In the genomic region with DNA sequence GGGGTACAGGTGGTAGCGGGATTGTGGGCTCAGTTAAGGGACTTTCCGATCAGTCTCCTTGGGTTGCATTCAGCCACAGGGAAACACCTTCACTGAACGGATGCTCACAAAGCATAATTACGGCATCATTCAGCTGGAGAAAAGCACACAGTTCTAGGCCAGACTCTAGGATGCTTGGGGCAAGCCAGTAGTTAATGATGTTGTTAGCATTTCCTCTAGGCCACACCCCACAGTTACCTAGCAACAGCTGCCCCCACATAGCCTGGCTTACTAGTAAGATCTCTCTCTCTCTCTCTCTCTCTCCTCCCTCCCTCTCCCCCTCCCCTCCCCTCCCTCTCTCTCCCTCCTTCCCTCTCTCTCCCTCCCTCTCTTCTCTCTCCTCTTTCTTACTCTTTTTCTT, we compare ENCODE assay signal across 17 mouse cellular contexts. TPM values are rescaled to one million over a fixed set of nuclear protein-coding genes. Genes with fewer than 3 reads are reported as not detected.
DNase-seq lines count a peak whose midpoint lies in the region; ATAC-seq and TF ChIP-seq lines count a peak whose summit lies in the region.
"Had no signal": no experiment of that assay in that cellular context is flagged by ENCODE, and none has a peak within 500 bp of the region (broad histone marks: within the 10 kb centered on the region; RNA-seq: fewer than 3 reads in every experiment).

No protein-coding gene starts in this region.

- H3K27me3 ChIP-seq in hindbrain, embryonic 11.5 days (ENCODE audit: control insufficient read depth, insufficient read depth, low read length) = no peaks in the 10 kb centered on the region
- no peaks in the 10 kb centered on the region for H3K27me3 ChIP-seq in hindbrain, embryonic 14.5 days (ENCODE audit: control insufficient read depth, insufficient read depth, low read length)
- H3K27me3 ChIP-seq in midbrain, postnatal 0 days (ENCODE audit: insufficient read depth, low read length) = no peaks in the 10 kb centered on the region
- H3K27me3 ChIP-seq in cerebellum, adult 2 months (ENCODE audit: control insufficient read depth, insufficient read depth, low read length) = no peaks in the 10 kb centered on the region
- H3K27me3 ChIP-seq: megakaryocyte, embryonic 14.5 days had no signal

- H3K4me1 ChIP-seq in hindbrain, embryonic 11.5 days (replicated peaks; ENCODE audit: control insufficient read depth, insufficient read depth, low read length) = no peaks in the 10 kb centered on the region
- no peaks in the 10 kb centered on the region for H3K4me1 ChIP-seq in hindbrain, embryonic 14.5 days (replicated peaks; ENCODE audit: control insufficient read depth, insufficient read depth, low read length)
- no peaks in the 10 kb centered on the region for H3K4me1 ChIP-seq in midbrain, postnatal 0 days (ENCODE audit: insufficient read depth, low read length)
- H3K4me1 ChIP-seq in cerebellum, adult 2 months (ENCODE audit: control insufficient read depth, insufficient read depth, low read length) = no peaks in the 10 kb centered on the region

- H3K9ac ChIP-seq in hindbrain, embryonic 11.5 days (ENCODE audit: low read depth, low read length) = no peak overlapping the region
- no peak overlapping the region for H3K9ac ChIP-seq in hindbrain, embryonic 14.5 days
- H3K9ac ChIP-seq in midbrain, postnatal 0 days (replicated peaks; ENCODE audit: low read length, poor library complexity, severe bottlenecking) = no peak overlapping the region

- WGBS in hindbrain, embryonic 11.5 days = 76% methylated on average over 4 of the region's 4 CpGs
- 64% methylated on average over 4 of the region's 4 CpGs for WGBS in hindbrain, embryonic 14.5 days
- WGBS in midbrain, postnatal 0 days = 65% methylated on average over 4 of the region's 4 CpGs
- WGBS in cerebellum, adult 2 months = 70% methylated on average over 4 of the region's 4 CpGs

- H3K9me3 ChIP-seq in hindbrain, embryonic 11.5 days (ENCODE audit: control insufficient read depth, low read length) = no peaks in the 10 kb centered on the region
- no peaks in the 10 kb centered on the region for H3K9me3 ChIP-seq in hindbrain, embryonic 14.5 days (ENCODE audit: control insufficient read depth, low read length)
- no peaks in the 10 kb centered on the region for H3K9me3 ChIP-seq in midbrain, postnatal 0 days (ENCODE audit: low read length)
- H3K9me3 ChIP-seq: megakaryocyte, embryonic 14.5 days had no signal

- TF ChIP-seq POLR2A in cerebellum, adult 2 months (IDR thresholded peaks at IDR 0.05; ENCODE audit: borderline replicate concordance, insufficient read depth, low read length) = no peak

- no peak overlapping the region for H3K4me2 ChIP-seq in hindbrain, embryonic 11.5 days (replicated peaks; ENCODE audit: low read depth, low read length)
- H3K4me2 ChIP-seq in hindbrain, embryonic 14.5 days (replicated peaks) = no peak overlapping the region
- no peak overlapping the region for H3K4me2 ChIP-seq in midbrain, postnatal 0 days (ENCODE audit: low read depth, low read length, poor library complexity, severe bottlenecking)

- DNase-seq in hindbrain, embryonic 11.5 days (ENCODE audit: low spot score) = peak; percentile 9
- no peak for DNase-seq in hindbrain, embryonic 14.5 days (ENCODE audit: low spot score)
- peak; percentile 83 for DNase-seq in R1 (ENCODE audit: low read depth, low spot score)
- DNase-seq in forelimb bud, embryonic 11.5 days (ENCODE audit: low read depth, low spot score) = peak; percentile 40
- no peak for DNase-seq in midbrain, postnatal 0 days (ENCODE audit: low spot score)
- no peak for DNase-seq in cerebellum, adult 2 months
- no peak for DNase-seq in urinary bladder, adult 2 months (ENCODE audit: low spot score)
- DNase-seq in cerebellum, adult 11-12 months = no peak
- DNase-seq: cerebellum, postnatal 36 days; lung, adult 18-20 months; thymus, adult 2 months had no signal

- H3K36me3 ChIP-seq in hindbrain, embryonic 11.5 days (ENCODE audit: control insufficient read depth, insufficient read depth, low read length) = no peaks in the 10 kb centered on the region
- H3K36me3 ChIP-seq in hindbrain, embryonic 14.5 days (replicated peaks; ENCODE audit: control insufficient read depth, insufficient read depth) = no peaks in the 10 kb centered on the region
- no peaks in the 10 kb centered on the region for H3K36me3 ChIP-seq in midbrain, postnatal 0 days (ENCODE audit: insufficient read depth, low read length)

- H3K4me3 ChIP-seq in hindbrain, embryonic 11.5 days (ENCODE audit: low read depth, low read length) = no peak overlapping the region
- H3K4me3 ChIP-seq in hindbrain, embryonic 14.5 days (replicated peaks; ENCODE audit: low read length) = no peak overlapping the region
- H3K4me3 ChIP-seq in midbrain, postnatal 0 days (ENCODE audit: low read depth, low read length) = no peak overlapping the region
- H3K4me3 ChIP-seq in cerebellum, adult 2 months (replicated peaks; ENCODE audit: insufficient read depth, low read depth, low read length) = no peak overlapping the region
- H3K4me3 ChIP-seq: erythroblast, embryonic 14.5 days; megakaryocyte, embryonic 14.5 days had no signal

- no peak for ATAC-seq in hindbrain, embryonic 11.5 days (ENCODE audit: low FRiP score)
- no peak; the same call in 1 of the 2 replicates for ATAC-seq in hindbrain, embryonic 14.5 days (ENCODE audit: low FRiP score)
- ATAC-seq in midbrain, postnatal 0 days (ENCODE audit: low FRiP score) = peak; percentile 80; the same call in 1 of the 2 replicates

- no peak overlapping the region for H3K27ac ChIP-seq in hindbrain, embryonic 11.5 days (ENCODE audit: low read depth, low read length)
- H3K27ac ChIP-seq in hindbrain, embryonic 14.5 days = no peak overlapping the region
- no peak overlapping the region for H3K27ac ChIP-seq in midbrain, postnatal 0 days (ENCODE audit: low read depth, low read length)
- H3K27ac ChIP-seq in cerebellum, adult 2 months (ENCODE audit: insufficient read depth, low read length) = no peak overlapping the region
- H3K27ac ChIP-seq: kidney, postnatal 0 days had no signal

- TF ChIP-seq CTCF in midbrain, postnatal 0 days (IDR thresholded peaks at IDR 0.05) = no peak
- no peak for TF ChIP-seq CTCF in cerebellum, adult 2 months (IDR thresholded peaks at IDR 0.05; ENCODE audit: borderline replicate concordance, insufficient read depth, low read depth, low read length)

RNA-seq across cellular contexts. Expression of gene Mybpc1, which starts 22.1 kb away (rescaled TPM):
- polyA plus RNA-seq in hindbrain, embryonic 11.5 days (2014; fragmentation: Nextera tagmentation; extraction: Ambion mirVana) = 8.6 and 9.5 TPM in 2 replicates
- 3.1 and 4.4 TPM in 2 replicates for polyA plus RNA-seq in hindbrain, embryonic 14.5 days (2014; fragmentation: Nextera tagmentation; extraction: Ambion mirVana)
- total RNA-seq in midbrain, postnatal 0 days (2014; rRNA removed) = 2.0 and 3.2 TPM in 2 replicates
- polyA plus RNA-seq in midbrain, postnatal 0 days (2015; fragmentation: Nextera tagmentation; extraction: Ambion mirVana) = 0.86 and 1.1 TPM in 2 replicates
- polyA plus RNA-seq in cerebellum, adult 2 months (2012; rRNA removed) = 37.1 and 46.5 TPM in 2 replicates
- 0.77 and 0.99 TPM in 2 replicates for polyA plus RNA-seq in urinary bladder, adult 2 months (2012; rRNA removed)
- total RNA-seq: hematopoietic stem cell, adult 5-6 weeks had no signal
- polyA plus RNA-seq: C2C12; erythroblast, embryonic 14.5 days had no signal

RNA-seq across cellular contexts. Expression of gene Spic, which starts 57.8 kb away (rescaled TPM):
- polyA plus RNA-seq in hindbrain, embryonic 11.5 days (2014; fragmentation: Nextera tagmentation; extraction: Ambion mirVana) = not detected in 2 replicates
- 0.17 TPM in 1 of 2 replicates, not detected in the other for polyA plus RNA-seq in hindbrain, embryonic 14.5 days (2014; fragmentation: Nextera tagmentation; extraction: Ambion mirVana)
- 0.28 TPM in 1 of 2 replicates, not detected in the other for total RNA-seq in midbrain, postnatal 0 days (2014; rRNA removed)
- not detected in 2 replicates for polyA plus RNA-seq in midbrain, postnatal 0 days (2015; fragmentation: Nextera tagmentation; extraction: Ambion mirVana)
- 0.05 TPM in 2 replicates for polyA plus RNA-seq in cerebellum, adult 2 months (2012; rRNA removed)
- 0.43 and 0.59 TPM in 2 replicates for polyA plus RNA-seq in urinary bladder, adult 2 months (2012; rRNA removed)
- total RNA-seq: left cerebral cortex, postnatal 10 days had no signal
- polyA plus RNA-seq: C2C12 had no signal

Comparison
In these comparisons a context has a peak if more than half of its experiments do, and no peak if none do; other contexts are left out.
1. DNase-seq: peak in hindbrain, embryonic 11.5 days (single experiment), R1 (single experiment) and forelimb bud, embryonic 11.5 days (single experiment); none in hindbrain, embryonic 14.5 days (single experiment), midbrain, postnatal 0 days (single experiment), cerebellum, adult 2 months (0 of 2), urinary bladder, adult 2 months (single experiment) and cerebellum, adult 11-12 months (single experiment).